Mouse (Mus musculus) lung, postnatal 10 days (tissue): ENCODE data around the gene Scaf11.
"Not testable (repeated sequence)": the region's sequence is repeated elsewhere in the genome, so short reads cannot be mapped to it uniquely, and the experiment has no call there.

Experiments
- DNase-seq: peaks from one replicate; pipeline ENCODE4 v3.0.0; 2021

The Scaf11 gene

GRCm38 (mm10) chr15:96460730-96461540, at the start of gene Scaf11:
Gene Scaf11, minus strand, starts transcription at chr15:96460843.
- peak; percentile 96 for DNase-seq

- peak; percentile 74 for DNase-seq
Measured at GRCm38 (mm10) chr15:96507097-96507840, 46.6 kb upstream of the Scaf11 start.

DNA sequence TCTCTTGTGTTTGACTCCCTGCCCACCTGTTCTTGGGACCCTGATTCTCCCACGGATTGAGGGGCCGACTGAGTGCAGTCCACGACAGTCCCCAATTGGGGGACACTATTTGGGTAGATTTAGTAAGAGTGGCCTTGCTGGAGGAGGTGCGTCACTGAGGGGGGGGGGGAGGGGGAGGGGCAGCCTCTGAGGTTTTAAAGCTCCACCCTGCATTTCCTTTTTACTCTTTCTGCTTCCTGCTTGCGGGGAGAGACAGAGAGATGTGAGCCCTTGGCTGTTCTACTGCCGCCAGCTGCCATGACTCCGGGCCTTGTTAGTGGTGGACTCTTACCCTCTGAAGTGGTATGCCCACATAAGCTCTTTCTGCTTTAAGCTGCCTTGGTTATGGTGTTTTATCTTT, 37.0 kb upstream of the Scaf11 start:
- no peak for DNase-seq

- no peak for DNase-seq
Measured at GRCm38 (mm10) chr15:96494279-96494678, 33.6 kb upstream of the Scaf11 start.

DNA sequence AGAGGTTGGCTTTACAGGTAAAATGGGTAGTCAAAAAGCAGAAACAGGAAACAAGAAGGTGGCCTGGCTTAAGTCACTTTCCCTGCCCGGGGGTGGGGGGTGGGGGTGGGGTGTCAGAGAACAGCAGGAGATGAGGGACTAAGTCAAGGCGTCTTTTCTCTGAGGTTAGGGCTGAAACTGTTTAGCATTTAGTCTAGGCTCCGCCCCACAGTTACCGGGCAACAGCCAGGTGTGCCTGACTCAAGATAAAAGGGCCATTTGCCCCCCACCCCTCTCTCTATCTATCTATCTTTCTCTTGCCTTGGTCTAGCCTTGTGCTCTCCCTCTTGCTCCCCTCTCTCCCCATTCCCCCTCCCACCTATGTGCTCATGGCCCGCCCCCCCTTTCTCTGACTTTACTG, 32.9 kb upstream of the Scaf11 start:
- no peak for DNase-seq

GRCm38 (mm10) chr15:96492919-96493318, 32.3 kb upstream of the Scaf11 start:
- not testable (repeated sequence) for DNase-seq

DNA sequence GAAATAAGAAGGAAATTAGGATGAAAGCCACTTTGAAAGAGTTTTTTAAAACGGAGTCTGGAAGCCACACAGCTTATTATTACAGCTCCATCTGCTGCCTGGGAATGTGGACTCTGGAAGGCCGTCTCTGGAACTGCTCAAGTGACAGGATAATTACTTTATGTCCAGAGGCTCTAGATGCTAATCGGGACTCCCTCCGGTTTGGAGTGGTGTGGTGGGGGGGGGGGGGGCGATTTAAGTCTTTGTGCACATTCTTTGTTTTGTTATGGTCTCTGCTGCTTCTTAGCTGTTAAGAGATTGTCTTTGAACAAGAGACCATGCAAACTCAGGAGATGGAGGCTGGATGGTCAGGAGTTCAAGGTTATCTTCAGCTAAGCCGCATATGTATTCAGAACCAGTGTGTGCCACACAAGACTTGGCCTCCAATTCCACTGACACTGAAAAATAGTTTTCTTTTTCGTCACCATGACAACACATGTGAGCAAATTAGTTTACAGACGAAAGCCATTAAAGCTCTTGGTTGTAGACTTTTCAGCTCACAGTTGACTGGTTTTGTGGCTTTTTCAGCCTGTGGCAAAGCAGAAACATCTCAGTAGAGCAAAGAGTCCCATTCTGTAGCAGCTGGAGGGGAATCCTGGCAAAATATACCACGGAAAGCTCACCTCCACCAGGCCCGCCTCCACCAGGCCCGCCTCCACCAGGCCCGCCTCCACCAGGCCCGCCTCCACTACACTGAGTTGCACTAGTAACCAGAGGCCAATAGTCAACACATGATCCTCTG, 31.4 kb upstream of the Scaf11 start:
- no peak for DNase-seq

GRCm38 (mm10) chr15:96491421-96491820, 30.8 kb upstream of the Scaf11 start:
- DNase-seq: no peak

- no peak for DNase-seq
Measured at GRCm38 (mm10) chr15:96490123-96490522, 29.5 kb upstream of the Scaf11 start.

DNA sequence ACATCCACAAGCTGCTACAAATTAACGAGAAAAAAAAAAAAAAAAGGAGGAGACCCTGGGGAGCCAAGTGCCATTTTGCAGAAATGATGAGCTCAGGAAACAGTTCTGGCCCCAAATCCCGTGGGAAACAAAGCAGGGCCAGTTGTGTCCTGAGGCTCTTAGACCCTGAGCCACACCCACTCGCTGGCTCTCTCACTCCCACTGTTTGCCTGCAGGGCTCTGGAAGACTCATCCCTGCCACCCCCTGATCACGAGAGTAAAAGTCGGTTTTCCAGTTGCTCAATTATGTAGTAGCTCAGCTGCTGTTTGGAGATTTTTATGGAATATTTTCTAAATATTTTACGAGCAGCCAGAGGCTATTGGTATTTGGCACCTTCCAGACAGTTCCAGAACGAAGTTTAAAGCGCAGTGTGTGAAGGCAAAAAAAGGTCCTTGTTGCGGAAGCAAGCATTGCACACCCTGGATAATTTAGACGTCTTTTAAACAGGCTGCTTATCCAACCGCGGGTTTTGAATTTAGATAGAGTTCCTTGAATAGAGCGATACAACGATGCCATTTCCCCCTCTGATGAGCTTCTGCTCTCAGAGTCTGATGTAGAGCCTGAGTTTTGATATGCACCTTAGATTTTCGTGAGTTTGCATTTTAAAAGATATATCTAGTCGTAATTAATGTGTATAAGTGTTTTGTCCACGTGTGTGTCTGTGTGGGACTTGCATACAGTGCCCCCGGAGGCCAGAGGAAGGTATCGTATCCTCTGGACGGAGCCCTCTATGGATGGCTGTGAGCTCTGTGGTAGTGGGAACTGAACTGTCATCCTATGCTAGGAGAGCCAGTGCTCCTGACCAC, 28.5 kb upstream of the Scaf11 start:
- DNase-seq: peak; percentile 47

DNA sequence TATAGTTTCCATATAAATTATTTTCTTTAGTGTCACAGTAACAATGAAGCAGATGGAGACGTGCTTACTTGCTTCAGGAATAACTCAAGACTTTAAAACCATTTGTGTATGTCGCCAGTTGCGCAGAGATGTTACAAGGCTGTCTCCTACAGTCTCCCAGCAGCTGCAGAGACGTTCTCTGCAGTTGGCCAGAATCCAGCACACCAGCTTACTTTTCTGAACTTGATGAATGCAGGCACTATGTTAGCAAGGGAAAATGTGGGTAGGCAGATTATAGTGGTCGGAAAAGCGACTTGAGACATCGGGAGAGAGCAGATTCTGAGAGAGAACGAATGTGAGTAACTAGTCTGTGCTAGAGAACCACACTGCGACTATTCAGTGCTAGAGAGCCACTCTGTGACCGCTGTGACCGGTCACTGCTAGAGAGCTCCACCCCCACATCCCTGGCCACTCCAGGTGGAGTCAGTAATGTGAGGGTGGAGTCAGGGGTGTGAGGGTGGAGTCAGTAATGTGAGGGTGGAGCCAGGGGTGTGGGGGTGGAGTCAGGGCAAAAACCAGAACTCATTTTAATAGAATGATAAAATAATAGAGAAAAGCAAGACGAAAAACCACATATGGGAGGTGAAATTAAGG, 26.5 kb upstream of the Scaf11 start:
- DNase-seq: peak; percentile 23

DNA sequence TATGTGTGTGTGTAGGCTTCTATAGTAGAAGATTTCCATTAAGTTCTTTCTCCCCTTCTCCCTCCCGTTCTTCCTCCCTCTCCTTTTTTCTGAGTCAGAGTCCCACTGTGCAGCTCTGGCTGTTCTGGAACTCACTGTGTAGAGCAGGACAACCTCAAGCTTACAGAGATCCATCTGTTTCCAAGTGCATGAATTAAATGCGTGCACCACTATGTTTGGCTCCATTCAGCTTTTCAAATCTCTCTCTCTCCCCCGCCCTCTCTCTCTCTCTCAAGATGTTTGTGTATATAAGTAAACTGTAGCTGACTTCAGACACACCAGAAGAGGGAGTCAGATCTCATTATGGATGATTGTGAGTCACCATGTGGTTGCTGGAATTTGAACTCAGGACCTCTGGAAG, 20.2 kb upstream of the Scaf11 start:
- DNase-seq: no peak

DNA sequence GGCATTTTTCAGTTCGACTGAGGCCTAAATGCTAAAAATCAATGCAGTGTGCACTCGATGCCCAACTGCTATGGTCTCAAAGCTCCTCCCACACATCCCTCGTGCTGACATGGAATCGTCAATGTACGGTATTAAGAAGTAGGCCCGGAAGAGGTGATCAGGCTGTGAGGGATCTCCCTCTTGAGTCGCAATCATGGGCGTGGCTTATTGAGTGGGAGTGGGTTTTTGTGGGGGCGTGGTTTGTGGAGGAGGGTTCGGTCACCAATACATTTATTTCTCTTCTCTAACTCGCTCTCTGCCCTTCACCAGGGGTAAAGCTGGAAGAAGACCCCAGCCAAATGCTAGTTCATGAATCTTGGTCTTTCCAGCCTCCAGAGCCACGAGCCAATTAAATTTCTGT, 17.4 kb upstream of the Scaf11 start:
- DNase-seq: no peak

DNA sequence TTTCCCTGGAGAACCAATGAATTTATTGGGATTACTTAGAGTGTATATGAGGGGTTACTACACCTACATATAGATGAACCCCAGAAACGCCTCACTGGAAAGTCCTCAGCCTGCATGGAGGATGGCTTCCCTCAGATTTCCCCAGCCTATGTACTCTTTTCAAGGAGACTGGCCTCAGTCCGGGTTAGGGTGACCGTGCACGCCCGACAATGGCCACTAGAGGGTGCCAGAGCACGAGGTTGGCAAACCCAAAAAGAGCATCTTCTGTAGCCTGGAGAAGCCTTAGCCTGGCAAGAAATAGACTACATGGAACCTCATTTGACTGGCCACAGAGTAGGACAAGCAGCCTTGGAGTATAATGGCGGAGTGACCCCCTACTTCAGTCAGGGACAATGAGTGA, 15.7 kb upstream of the Scaf11 start:
- DNase-seq: peak; percentile 93

DNA sequence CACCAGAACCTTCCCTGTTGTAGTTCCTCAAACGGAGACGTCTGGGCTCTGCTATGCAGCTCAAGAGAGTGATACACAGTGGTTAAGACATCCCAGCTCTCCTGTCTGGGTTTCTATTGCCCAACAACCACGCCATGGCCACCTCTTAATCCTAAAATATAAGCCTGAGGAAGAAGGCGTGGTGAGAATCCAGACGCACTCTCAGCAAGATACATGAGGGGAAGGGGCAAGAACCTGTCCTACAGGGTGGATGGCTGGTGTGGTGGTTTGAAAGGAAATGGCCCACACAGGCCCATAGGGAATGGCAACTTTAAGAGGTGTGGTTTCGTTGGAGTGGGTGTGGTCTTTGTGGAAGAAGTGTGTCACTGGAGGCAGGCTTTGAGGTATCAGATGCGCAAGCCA, 14.9 kb upstream of the Scaf11 start:
- DNase-seq: no peak

GRCm38 (mm10) chr15:96474325-96474955, 13.8 kb upstream of the Scaf11 start:
- DNase-seq: peak; percentile 72

DNA sequence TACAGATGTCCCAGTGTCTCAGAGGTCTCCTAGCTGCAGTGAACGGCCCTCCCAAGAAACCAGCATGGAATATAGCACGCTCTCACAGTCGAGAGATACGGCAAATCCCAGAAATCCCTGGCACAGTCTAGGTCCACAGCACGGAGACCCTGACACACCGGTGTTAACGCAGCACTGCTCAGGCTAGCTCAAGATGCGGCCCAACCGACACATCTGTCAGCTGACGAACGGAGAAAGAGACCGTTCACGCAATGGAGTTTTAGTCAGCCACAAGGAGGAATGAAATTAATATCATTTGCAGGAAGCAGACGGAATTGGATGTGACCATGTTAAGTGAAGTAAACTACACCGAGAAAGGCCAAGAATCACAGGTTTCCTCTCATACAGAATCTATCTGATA, 13.3 kb upstream of the Scaf11 start:
- no peak for DNase-seq

GRCm38 (mm10) chr15:96468316-96468715, 7.7 kb upstream of the Scaf11 start:
- DNase-seq: no peak

GRCm38 (mm10) chr15:96467844-96468243, 7.2 kb upstream of the Scaf11 start:
- no peak for DNase-seq

DNA sequence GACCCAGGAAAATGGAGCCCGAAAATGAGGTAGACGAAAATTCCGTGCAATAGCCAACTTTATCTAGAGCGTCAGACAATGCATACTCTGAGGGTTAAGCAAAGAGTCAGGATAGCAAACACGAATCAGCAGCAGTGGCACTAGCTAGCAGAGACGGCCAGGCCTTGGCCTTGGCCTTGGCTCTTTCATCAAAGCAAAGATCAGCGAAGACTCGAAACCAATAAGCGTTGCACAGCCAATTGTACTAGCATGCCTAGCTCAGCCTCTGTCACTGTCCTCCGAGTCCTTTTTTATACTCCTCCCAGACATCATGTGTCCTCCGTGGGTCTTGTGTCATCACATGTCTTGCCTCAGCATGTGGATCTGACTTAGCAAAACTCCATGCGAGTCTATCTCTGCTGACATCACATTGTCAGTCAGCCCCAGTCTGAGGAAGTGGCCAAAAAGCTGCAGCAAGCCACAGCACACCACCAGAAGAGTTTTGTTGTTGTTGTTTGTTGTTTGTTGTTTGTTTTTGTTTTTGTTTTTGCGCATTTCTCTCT, 5.8 kb upstream of the Scaf11 start:
- no peak for DNase-seq

GRCm38 (mm10) chr15:96465076-96465475, 4.4 kb upstream of the Scaf11 start:
- DNase-seq: no peak
